Mouse (Mus musculus) forebrain, embryonic 11.5 days (tissue): ENCODE data around the gene Gm43191. TPM values are rescaled to one million over a fixed set of nuclear protein-coding genes. Genes with fewer than 3 reads are reported as not detected.

Source experiments
- ATAC-seq: fragments of 200-750 bp; cut with Nextera tagmentation; replicated peaks from 2 replicates; pipeline ENCODE4 v1.8.0; 2017; ENCODE audit warnings: moderate TSS enrichment; ENCODE audit not compliant: low FRiP score
- DNase-seq: peaks from one replicate; pipeline ENCODE4 v3.0.0-alpha.2; 2017; ENCODE audit warnings: low spot score
- H3K27ac ChIP-seq: fragments of 300-500 bp; sonication (generic); 2 replicates; pipeline ENCODE4 v1.5.1; 2014; ENCODE audit warnings: low read depth, low read length
- H3K27me3 ChIP-seq: fragments of 300-500 bp; sonication (generic); 2 replicates; pipeline ENCODE4 v1.6.1; 2014; ENCODE audit warnings: mild to moderate bottlenecking, low read length, mixed read lengths; ENCODE audit not compliant: control insufficient read depth, insufficient read depth
- H3K36me3 ChIP-seq: fragments of 300-500 bp; sonication (generic); 2 replicates; pipeline ENCODE4 v1.6.1; 2014; ENCODE audit warnings: mild to moderate bottlenecking, low read length, moderate library complexity, mixed read lengths; ENCODE audit not compliant: control insufficient read depth, insufficient read depth
- H3K4me1 ChIP-seq: fragments of 300-500 bp; sonication (generic); replicated peaks from 2 replicates; pipeline ENCODE4 v1.6.1; 2014; ENCODE audit warnings: low read length, mixed read lengths; ENCODE audit not compliant: control insufficient read depth, insufficient read depth
- H3K4me2 ChIP-seq: fragments of 300-500 bp; sonication (generic); 2 replicates; pipeline ENCODE4 v1.6.1; 2014; ENCODE audit warnings: low read depth, mild to moderate bottlenecking, low read length, moderate library complexity, mixed read lengths; ENCODE audit not compliant: severe bottlenecking
- H3K4me3 ChIP-seq: fragments of 300-500 bp; sonication (generic); 2 replicates; pipeline ENCODE4 v1.5.1; 2014; ENCODE audit warnings: low read depth, low read length
- H3K9ac ChIP-seq: fragments of 300-500 bp; sonication (generic); 2 replicates; pipeline ENCODE4 v1.6.1; 2014; ENCODE audit warnings: low read length
- H3K9me3 ChIP-seq: fragments of 300-500 bp; sonication (generic); 2 replicates; pipeline ENCODE4 v1.6.1; 2016; ENCODE audit warnings: low read length, mixed read lengths; ENCODE audit not compliant: control insufficient read depth
- WGBS: fragments of 180-500 bp; shearing (Covaris S2); extraction: QIAGEN DNeasy Blood & Tissue Kit; methylation state at CpG from one replicate; pipeline ENCODE4 v1.1.7; 2014; 5-methylcytosine and 5-hydroxymethylcytosine counted together
- polyA plus RNA-seq: library from polyadenylated mRNA; unstranded; fragments of >200 nt; fragmentation: Nextera tagmentation; extraction: Ambion mirVana; gene quantifications from 2 replicates; pipeline ENCODE4 v1.2.1, GENCODE M21; 2014

Gene Gm43191
- polyA plus RNA-seq, 1 experiment from 2014 or later, result not detected

DNA sequence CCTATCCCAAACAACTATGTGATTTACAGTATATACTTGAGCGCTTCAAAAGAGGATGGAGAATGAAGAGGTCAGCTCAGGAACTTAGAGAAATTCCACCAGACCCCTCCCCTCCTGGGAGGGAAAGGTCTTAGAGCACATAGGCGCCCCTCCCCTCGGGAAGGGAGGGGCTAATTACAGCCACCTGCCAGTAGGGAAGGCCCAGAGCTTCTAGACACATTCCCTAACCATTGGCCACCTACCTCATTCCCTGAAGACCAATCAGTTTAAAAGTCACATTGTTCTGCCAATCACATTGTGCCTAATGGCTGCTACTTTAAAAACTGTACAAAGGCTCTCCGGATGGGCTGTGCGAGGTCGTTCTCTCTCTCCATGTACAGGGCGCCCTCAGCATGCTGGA is 58.4 kb downstream of the Gm43191 start:
- Histone ChIP-seq H3K27ac (no peak overlapping the region), H3K27me3 (no peaks in the 10 kb centered on the region), H3K4me3 (no peak overlapping the region), H3K4me1 (no peaks in the 10 kb centered on the region), H3K9me3 (no peaks in the 10 kb centered on the region), H3K4me2 (no peak overlapping the region), H3K36me3 (peaks cover 3% of the 10 kb centered on the region; the same call in 1 of the 2 replicates), H3K9ac (no peak overlapping the region)
- 93% methylated on average over 7 of the region's 7 CpGs for WGBS
- no peak for DNase-seq
- no peak for ATAC-seq

DNA sequence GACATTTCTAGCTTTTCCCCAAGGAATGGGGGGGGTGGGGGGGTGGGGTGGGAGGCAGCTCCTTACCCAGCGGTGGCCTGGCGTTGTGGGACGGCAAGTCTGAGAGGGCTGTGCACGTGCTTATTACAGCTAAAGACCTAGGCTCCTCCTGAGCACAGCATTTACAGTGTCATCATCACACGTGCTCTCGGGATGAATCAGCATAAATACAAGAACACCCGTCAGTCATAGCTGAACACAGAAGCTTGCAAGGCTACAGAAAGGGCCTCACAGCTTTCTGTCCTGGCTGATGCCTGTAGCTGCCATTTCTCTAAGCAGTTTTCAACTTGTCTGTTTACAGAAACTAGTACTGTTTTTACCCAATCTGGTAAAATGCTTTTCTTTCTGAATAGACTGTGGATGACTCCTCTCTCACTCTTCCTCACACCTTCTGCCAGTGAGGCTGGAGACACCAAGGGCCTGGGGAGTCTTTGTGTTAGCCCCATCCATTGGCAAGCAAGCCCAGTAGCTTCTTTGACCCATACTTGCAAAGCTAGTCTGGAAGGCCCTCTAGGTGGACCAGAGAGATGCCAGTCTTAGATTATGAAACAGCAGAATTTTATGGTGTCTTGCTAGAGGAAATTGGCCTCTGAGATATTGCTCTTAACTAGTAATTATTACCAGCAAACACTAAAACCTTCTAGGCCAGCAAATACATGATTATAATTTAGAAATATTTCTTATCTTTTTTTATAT is 60.3 kb downstream of the Gm43191 start:
- Histone ChIP-seq H3K4me2 (no peak overlapping the region), H3K4me3 (no peak overlapping the region), H3K27ac (no peak overlapping the region), H3K36me3 (peaks cover 3% of the 10 kb centered on the region; the same call in 1 of the 2 replicates), H3K9me3 (no peaks in the 10 kb centered on the region), H3K27me3 (no peaks in the 10 kb centered on the region), H3K4me1 (no peaks in the 10 kb centered on the region), H3K9ac (no peak overlapping the region)
- ATAC-seq (no peak), DNase-seq (no peak)
- 98% methylated on average over 7 of the region's 7 CpGs for WGBS

DNA sequence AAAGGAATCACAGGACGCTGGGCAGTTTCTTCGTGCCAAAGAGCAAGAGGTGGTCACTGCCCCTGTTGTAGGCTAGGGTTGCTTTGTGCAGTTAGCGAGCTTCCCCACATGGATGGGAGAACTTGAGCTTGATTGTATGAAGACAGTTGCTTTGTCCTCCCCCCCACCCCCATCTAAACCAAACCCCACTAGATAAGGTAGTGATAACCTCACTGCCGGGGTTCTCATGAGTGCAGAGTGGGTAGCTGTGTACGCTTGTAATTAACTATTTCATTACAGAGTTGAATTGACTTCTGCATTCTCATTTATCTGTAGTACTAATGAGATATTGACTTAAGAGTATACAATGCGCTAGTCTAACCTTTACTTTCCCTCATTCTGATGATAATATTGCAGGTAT is 62.2 kb downstream of the Gm43191 start:
- DNase-seq, result no peak
- Histone ChIP-seq H3K4me1 (no peaks in the 10 kb centered on the region), H3K36me3 (peaks cover 4% of the 10 kb centered on the region; the same call in 1 of the 2 replicates), H3K9me3 (no peaks in the 10 kb centered on the region), H3K9ac (no peak overlapping the region), H3K4me3 (no peak overlapping the region), H3K4me2 (no peak overlapping the region), H3K27me3 (no peaks in the 10 kb centered on the region), H3K27ac (no peak overlapping the region)
- 92% methylated on average over 6 of the region's 6 CpGs for WGBS
- ATAC-seq, result no peak; the same call in 1 of the 2 replicates

DNA sequence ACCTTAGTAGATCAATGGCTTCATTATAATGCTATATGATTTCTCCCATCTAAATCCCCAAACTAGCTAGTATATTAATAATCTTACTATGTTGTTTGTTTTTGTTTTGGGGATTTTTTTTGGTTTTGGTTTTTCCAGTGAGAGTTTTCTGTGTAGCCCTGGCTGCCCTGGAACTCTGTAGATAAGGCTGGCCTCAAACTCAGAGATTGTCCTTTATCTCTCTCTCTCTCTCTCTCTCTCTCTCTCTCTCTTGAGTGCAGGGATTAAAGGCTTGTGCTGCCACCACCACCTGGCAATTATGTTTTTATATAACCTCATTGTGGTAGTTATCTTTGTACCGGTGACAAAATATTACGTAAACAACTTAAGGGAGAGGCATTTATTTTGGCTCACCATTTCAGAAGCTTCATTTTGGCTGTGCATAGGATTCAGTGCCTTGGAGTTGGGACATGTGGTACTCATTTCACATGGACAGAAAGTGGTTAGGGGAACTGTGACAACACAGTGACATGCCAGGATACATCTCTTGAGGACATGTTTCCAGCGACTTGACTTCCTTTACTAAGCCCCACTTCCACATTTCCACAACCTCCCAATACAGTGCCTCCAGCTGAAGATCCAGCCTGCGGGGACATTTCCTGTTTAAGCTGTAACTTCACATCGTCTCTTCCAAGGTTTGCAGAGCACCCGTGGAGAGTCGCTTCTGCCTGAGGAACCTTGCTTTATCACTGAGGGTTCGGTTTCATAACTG is 65.6 kb downstream of the Gm43191 start:
- Histone ChIP-seq H3K9ac (no peak overlapping the region), H3K27me3 (no peaks in the 10 kb centered on the region), H3K27ac (no peak overlapping the region), H3K9me3 (no peaks in the 10 kb centered on the region), H3K36me3 (peaks cover 2% of the 10 kb centered on the region; the same call in 1 of the 2 replicates), H3K4me3 (no peak overlapping the region), H3K4me2 (no peak overlapping the region), H3K4me1 (no peaks in the 10 kb centered on the region)
- WGBS, result 94% methylated on average over 8 of the region's 8 CpGs
- ATAC-seq, result no peak
- no peak for DNase-seq

DNA sequence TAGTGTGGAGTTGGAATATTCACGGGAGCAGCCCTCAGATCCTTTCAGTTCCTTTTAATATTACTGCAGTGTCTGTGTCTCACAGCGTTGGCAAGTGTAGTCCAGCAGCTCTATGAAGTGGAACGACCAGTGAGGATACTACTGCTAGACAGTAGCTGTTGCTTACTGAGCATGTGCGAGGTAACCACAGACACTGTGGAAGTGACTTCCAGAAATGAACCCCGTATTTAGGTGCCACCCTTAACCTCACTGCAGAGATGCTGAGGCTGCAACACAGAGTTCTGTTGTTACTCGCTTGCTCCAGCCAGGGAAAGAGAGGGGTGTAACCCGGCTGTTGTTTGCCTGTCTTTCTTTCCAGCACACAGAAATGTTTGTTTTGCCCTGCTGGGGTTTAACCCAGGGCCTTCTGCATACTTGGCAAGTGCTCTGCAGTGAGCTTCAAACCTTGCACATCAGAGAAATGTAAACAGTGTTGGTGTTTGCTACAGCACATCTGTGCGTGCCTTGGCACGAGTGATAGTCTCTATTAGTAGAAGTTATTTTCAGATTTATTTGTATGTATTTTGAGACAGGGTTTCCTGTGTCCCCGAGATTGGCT is 66.7 kb downstream of the Gm43191 start, which contains the start of gene Trmt13:
Gene Trmt13 (minus strand): TSS at position 293 of the 598 bp plus-strand sequence.
- ATAC-seq, result no peak
- Histone ChIP-seq H3K4me1 (no peaks in the 10 kb centered on the region), H3K36me3 (peaks cover 2% of the 10 kb centered on the region; the same call in 1 of the 2 replicates), H3K27ac (no peak within 1 kb of the TSS), H3K4me2 (no peak within 1 kb of the TSS), H3K9me3 (no peaks in the 10 kb centered on the region), H3K4me3 (no peak within 1 kb of the TSS), H3K9ac (no peak within 1 kb of the TSS), H3K27me3 (no peaks in the 10 kb centered on the region)
- WGBS, result 89% methylated on average over 10 of the region's 10 CpGs
- DNase-seq, result no peak

DNA sequence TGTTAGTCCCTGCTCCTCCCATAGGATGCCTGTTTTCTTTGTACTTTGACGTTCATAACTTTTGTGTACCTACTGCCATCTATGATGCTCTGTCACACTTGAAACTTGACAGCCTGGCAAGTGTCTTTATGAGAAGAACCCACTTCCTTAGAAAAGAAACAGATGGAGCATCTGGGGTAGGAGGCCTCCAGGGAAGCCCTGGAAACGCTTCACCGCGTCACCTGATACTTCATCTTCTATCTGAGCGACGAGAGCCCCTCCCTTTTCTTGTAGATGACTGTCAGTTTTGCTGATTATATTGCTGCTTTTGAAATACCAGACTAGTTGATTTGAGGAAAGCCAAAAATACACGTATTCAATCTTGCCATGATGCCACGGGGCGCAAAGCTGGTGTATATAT is 76.5 kb downstream of the Gm43191 start:
- no peak overlapping the region for H3K4me2 ChIP-seq
- no peak for DNase-seq
- ATAC-seq, result no peak
- no peak overlapping the region for H3K27ac ChIP-seq
- H3K4me1 ChIP-seq, result no peaks in the 10 kb centered on the region
- H3K27me3 ChIP-seq, result no peaks in the 10 kb centered on the region
- H3K4me3 ChIP-seq, result no peak overlapping the region
- WGBS, result 93% methylated on average over 9 of the region's 9 CpGs
- no peaks in the 10 kb centered on the region for H3K36me3 ChIP-seq
- H3K9ac ChIP-seq, result no peak overlapping the region
- no peaks in the 10 kb centered on the region for H3K9me3 ChIP-seq

DNA sequence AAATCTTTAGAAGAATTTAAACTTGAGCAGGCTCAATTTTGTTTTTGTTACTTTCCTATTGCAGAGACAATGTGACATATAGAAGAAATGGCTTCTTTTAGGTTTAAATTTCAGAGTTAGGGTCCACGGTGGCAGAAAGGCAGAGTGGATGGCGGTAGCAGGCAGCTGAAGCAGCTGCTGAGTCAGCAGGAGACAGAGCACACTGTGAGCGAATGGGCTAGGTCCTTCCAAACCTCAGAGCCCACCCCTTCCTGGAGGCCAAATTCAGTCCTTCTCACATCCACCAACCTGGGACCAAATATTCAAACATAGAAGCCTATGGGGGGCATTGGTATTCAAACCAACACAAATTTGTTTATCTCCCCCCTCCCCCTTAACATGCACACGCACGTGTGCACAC is 79.3 kb downstream of the Gm43191 start:
- Histone ChIP-seq H3K4me2 (no peak overlapping the region), H3K9ac (no peak overlapping the region), H3K27me3 (no peaks in the 10 kb centered on the region), H3K4me1 (no peaks in the 10 kb centered on the region), H3K9me3 (no peaks in the 10 kb centered on the region), H3K36me3 (no peaks in the 10 kb centered on the region), H3K27ac (no peak overlapping the region), H3K4me3 (no peak overlapping the region)
- DNase-seq (no peak), ATAC-seq (no peak)
- 91% methylated on average over 5 of the region's 5 CpGs for WGBS

DNA sequence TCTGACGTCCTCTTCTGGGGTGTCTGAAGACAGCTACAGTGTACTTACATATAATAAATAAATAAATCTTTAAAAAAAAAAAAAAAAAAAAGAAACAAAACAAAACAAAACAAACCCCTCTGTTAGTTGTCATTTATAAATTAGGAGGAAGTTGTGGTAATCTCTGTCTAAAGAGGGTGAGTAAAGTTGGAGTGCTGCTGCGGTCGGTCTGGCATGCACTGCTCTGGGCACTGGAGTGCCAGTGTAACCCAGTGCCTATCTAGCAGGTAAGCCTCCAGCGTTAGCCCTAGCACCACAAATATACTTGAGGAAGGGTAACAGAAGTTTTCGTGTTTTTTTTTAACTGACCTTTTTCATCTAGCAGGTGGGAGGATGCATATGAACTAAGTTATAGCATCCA is 80.1 kb downstream of the Gm43191 start:
- Histone ChIP-seq H3K36me3 (no peaks in the 10 kb centered on the region), H3K9me3 (no peaks in the 10 kb centered on the region), H3K27me3 (no peaks in the 10 kb centered on the region), H3K4me3 (no peak overlapping the region), H3K4me1 (no peaks in the 10 kb centered on the region), H3K27ac (no peak overlapping the region), H3K4me2 (no peak overlapping the region), H3K9ac (no peak overlapping the region)
- ATAC-seq (no peak), DNase-seq (no peak)
- WGBS, result 93% methylated on average over 5 of the region's 5 CpGs
